Mouse (Mus musculus) E14TG2a.4 (cell line): Measurements from ENCODE around the gene Kctd2.
"Not testable (repeated sequence)": the region's sequence is repeated elsewhere in the genome, so short reads cannot be mapped to it uniquely, and the experiment has no call there.

Experiments used
- H3K27me3 ChIP-seq: 2 replicates; pipeline ENCODE4 v1.6.1; 2014; ENCODE audit warnings: low read length, control low read depth; ENCODE audit not compliant: insufficient read depth
- H3K36me3 ChIP-seq: 2 replicates; pipeline ENCODE4 v1.6.1; 2014; ENCODE audit warnings: low read length, control low read depth; ENCODE audit not compliant: insufficient read depth
- H3K4me1 ChIP-seq: replicated peaks from 2 replicates; pipeline ENCODE4 v1.6.1; 2014; ENCODE audit warnings: low read depth, low read length, control low read depth
- H3K4me3 ChIP-seq: replicated peaks from 2 replicates; pipeline ENCODE4 v1.5.1; 2014; ENCODE audit warnings: mild to moderate bottlenecking, low read length
- H3K9me3 ChIP-seq: 2 replicates; pipeline ENCODE4 v1.6.1; 2014; ENCODE audit warnings: low read length, control low read depth
- CTCF ChIP-seq: conservative IDR thresholded peaks from 2 replicates; pipeline ENCODE4 v1.5.1; 2014; ENCODE audit warnings: low read length
- NANOG ChIP-seq: IDR thresholded peaks from 2 replicates; pipeline ENCODE4 v1.6.1; 2014; ENCODE audit warnings: borderline replicate concordance, low read length, mixed read lengths
- POU5F1 ChIP-seq: IDR thresholded peaks from 2 replicates; pipeline ENCODE4 v1.6.1; 2014; ENCODE audit warnings: low read length, borderline replicate concordance

Gene Kctd2

GRCm38 (mm10) chr11:115377254-115377653 lies 42.7 kb upstream of the Kctd2 start:
- Histone ChIP-seq H3K9me3 (no peaks in the 10 kb centered on the region), H3K36me3 (no peaks in the 10 kb centered on the region), H3K4me3 (no peak overlapping the region), H3K27me3 (peaks cover 47% of the 10 kb centered on the region), H3K4me1 (peaks cover 17% of the 10 kb centered on the region)
- TF ChIP-seq CTCF (no peak), NANOG (no peak), POU5F1 (no peak)

- Histone ChIP-seq H3K27me3 (peaks cover 49% of the 10 kb centered on the region), H3K36me3 (no peaks in the 10 kb centered on the region), H3K4me3 (no peak overlapping the region), H3K9me3 (no peaks in the 10 kb centered on the region), H3K4me1 (peaks cover 23% of the 10 kb centered on the region)
- no peak for TF ChIP-seq POU5F1
- no peak for TF ChIP-seq NANOG
- peak; percentile 42 for TF ChIP-seq CTCF
Observed at GRCm38 (mm10) chr11:115377854-115378253, 42.1 kb upstream of the Kctd2 start.

GRCm38 (mm10) chr11:115381276-115381675 lies 38.7 kb upstream of the Kctd2 start:
- Histone ChIP-seq H3K9me3 (no peaks in the 10 kb centered on the region), H3K4me3 (peak overlapping the region; percentile 93), H3K27me3 (peaks cover 34% of the 10 kb centered on the region), H3K4me1 (peaks cover 47% of the 10 kb centered on the region), H3K36me3 (no peaks in the 10 kb centered on the region)
- TF ChIP-seq CTCF (no peak), NANOG (no peak), POU5F1 (no peak)

- Histone ChIP-seq H3K4me1 (peaks cover 48% of the 10 kb centered on the region), H3K9me3 (no peaks in the 10 kb centered on the region)
- TF ChIP-seq NANOG: no peak
- TF ChIP-seq CTCF: no peak
- TF ChIP-seq POU5F1: no peak
Observed at GRCm38 (mm10) chr11:115381743-115382539, 38.0 kb upstream of the Kctd2 start, which contains the start of gene Cdr2l. TSS of gene Cdr2l (plus strand) at chr11:115381916.

GRCm38 (mm10) chr11:115382891-115383290 lies 37.0 kb upstream of the Kctd2 start:
- H3K36me3 ChIP-seq: no peaks in the 10 kb centered on the region
- peaks cover 27% of the 10 kb centered on the region for H3K27me3 ChIP-seq
- no peaks in the 10 kb centered on the region for H3K9me3 ChIP-seq

More at GRCm38 (mm10) chr11:115381743-115382539, 38.0 kb upstream of the Kctd2 start, which contains the start of gene Cdr2l:
- Histone ChIP-seq H3K27me3 (peaks cover 29% of the 10 kb centered on the region), H3K4me3 (peak within 1 kb of the TSS; percentile 93), H3K36me3 (no peaks in the 10 kb centered on the region)

GRCm38 (mm10) chr11:115383701-115384474 lies 36.0 kb upstream of the Kctd2 start:
- TF ChIP-seq POU5F1: no peak
- no peak for TF ChIP-seq NANOG
- TF ChIP-seq CTCF: no peak
- Histone ChIP-seq H3K4me3 (peak overlapping the region; percentile 93; the same call in 1 of the 2 replicates), H3K27me3 (peaks cover 27% of the 10 kb centered on the region), H3K36me3 (no peaks in the 10 kb centered on the region), H3K9me3 (no peaks in the 10 kb centered on the region), H3K4me1 (peaks cover 54% of the 10 kb centered on the region)

More at GRCm38 (mm10) chr11:115382891-115383290, 37.0 kb upstream of the Kctd2 start:
- H3K4me1 ChIP-seq: peaks cover 48% of the 10 kb centered on the region
- H3K4me3 ChIP-seq: peak overlapping the region; percentile 93
- TF ChIP-seq NANOG: no peak
- TF ChIP-seq CTCF: no peak
- no peak for TF ChIP-seq POU5F1

GRCm38 (mm10) chr11:115384587-115384986 lies 35.3 kb upstream of the Kctd2 start:
- no peaks in the 10 kb centered on the region for H3K36me3 ChIP-seq
- H3K4me3 ChIP-seq: no peak overlapping the region; the same call in 1 of the 2 replicates
- peaks cover 54% of the 10 kb centered on the region for H3K4me1 ChIP-seq
- H3K27me3 ChIP-seq: peaks cover 27% of the 10 kb centered on the region
- no peaks in the 10 kb centered on the region for H3K9me3 ChIP-seq
- TF ChIP-seq NANOG (no peak), POU5F1 (no peak), CTCF (no peak)

GRCm38 (mm10) chr11:115386859-115387258 lies 33.1 kb upstream of the Kctd2 start:
- H3K9me3 ChIP-seq, H3K4me3 ChIP-seq: not testable (repeated sequence)
- peaks cover 13% of the 10 kb centered on the region for H3K36me3 ChIP-seq
- H3K27me3 ChIP-seq: peaks cover 27% of the 10 kb centered on the region
- peaks cover 65% of the 10 kb centered on the region for H3K4me1 ChIP-seq
